Mouse (Mus musculus) forelimb bud, embryonic 11.5 days (tissue): ENCODE data around the gene B3gat3.
"Not testable (repeated sequence)": the region's sequence is repeated elsewhere in the genome, so short reads cannot be mapped to it uniquely, and the experiment has no call there.

Source experiments
- DNase-seq: peaks from one replicate; pipeline ENCODE4 v3.0.0-alpha.2; 2012; ENCODE audit warnings: low read depth, low spot score

Gene B3gat3

DNA sequence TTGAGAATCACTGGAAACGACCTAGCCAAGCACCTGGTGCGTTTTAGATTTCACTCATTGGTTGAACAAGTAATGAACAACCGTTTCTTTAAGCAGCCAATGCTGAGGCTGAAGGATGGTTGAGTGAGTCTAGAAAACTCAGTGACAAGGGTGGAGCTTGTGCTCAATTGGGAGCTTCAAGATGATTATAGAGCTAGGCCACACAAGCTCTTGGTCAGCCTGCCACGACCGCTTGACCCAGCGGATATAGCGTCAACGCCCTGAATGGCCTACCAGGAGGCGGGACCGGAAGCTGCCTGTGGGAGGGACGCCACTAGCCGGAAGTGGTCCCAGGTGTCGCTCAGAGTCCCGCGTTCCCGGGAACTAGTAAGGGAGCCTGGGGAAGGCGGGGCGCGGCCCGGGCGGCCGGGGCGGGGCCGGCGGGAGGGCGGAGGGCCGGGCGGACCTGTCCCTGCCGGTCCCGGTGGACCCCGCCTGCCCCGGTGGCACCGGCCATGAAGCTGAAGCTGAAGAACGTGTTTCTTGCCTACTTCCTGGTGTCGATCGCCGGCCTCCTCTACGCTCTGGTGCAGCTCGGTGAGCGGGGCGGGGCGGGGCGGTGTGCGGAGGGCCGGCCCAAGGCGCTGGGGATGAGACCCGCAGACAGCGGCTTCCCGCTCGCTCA is at the start of gene B3gat3:
B3gat3 (plus strand) TSS at position 302 of the 664 bp plus-strand sequence.
- peak; percentile 89 for DNase-seq

DNA sequence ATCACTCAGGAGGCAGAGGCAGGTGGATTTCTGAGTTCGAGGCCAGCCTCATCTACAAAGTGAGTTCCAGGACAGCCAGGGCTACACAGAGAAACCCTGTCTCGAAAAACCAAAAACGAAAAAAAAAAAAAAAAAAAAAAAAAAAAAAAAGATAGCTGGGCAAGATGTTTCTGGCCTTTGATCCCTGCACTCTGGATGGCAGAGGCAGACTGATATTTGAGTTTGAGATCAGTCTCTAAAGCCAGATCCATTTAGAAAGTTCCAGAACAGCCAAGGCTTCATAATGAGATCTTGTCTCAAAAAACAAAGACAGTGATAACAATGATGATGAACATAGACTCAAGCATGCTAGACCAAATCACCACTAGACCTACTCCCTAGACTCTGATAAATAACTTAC is 49.8 kb upstream of the B3gat3 start:
- DNase-seq, result not testable (repeated sequence)

DNA sequence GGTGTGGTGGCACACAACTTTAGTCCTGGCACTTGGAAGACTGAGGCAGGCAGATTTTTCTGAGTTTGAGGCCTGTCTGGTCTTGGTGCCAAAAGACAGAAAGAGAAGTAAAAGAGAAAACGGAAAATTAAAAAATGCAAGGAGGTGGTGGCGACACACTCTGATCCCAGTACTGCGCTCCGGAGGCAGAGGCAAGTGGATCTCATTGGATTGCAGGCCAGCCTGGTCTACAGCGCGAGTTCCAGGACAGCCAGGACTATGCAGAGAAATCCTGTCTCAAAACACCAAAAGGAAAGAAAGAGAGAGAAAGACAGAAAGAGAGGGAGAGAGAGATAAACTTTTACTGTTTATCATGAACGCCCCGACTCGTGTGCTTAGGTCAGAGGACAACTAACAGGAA is 49.3 kb upstream of the B3gat3 start:
- no peak for DNase-seq

DNA sequence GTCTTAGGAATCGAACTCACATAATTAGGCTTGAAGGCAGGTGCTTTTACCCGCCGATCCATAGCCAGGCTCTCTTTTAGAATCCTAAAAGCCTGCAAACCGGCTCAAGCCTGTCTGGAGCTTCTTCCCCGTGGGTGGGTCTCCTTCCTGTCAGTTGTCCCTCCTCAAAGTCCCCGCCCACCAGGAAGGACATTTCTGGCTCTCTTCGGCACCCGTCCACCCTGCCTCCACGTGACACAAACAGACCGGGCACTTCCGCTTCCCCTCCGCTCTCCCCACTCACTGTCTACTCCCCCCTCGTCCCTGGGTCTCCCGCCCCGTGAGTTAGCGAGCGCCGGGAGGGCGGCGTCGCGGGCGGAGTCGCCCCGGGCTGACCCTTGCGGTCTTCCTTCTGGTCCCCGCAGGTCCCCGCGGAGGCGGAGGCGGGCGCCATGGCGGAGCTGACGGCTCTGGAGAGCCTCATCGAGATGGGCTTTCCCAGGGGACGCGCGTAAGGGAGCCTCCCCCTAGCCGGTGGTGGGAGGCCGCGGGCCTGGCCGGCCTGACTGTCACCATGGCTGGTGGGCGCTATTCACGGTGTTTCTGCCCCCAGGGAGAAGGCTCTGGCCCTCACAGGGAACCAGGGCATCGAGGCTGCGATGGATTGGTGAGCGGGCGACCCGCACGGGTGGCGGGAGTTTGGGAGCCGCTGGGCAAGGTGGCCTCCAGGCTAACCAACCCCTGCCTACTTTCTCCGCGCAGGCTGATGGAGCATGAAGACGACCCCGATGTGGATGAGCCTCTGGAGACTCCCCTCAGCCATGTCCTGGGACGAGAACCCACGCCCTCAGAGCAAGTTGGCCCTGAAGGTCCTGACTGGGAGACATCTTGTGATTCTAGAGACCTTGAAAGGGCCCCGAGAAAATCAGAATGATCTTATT is 48.6 kb upstream of the B3gat3 start, which contains the start of gene Ubxn1:
Ubxn1 (plus strand) TSS at position 230 of the 920 bp plus-strand sequence.
- DNase-seq, result peak; percentile 93

DNA sequence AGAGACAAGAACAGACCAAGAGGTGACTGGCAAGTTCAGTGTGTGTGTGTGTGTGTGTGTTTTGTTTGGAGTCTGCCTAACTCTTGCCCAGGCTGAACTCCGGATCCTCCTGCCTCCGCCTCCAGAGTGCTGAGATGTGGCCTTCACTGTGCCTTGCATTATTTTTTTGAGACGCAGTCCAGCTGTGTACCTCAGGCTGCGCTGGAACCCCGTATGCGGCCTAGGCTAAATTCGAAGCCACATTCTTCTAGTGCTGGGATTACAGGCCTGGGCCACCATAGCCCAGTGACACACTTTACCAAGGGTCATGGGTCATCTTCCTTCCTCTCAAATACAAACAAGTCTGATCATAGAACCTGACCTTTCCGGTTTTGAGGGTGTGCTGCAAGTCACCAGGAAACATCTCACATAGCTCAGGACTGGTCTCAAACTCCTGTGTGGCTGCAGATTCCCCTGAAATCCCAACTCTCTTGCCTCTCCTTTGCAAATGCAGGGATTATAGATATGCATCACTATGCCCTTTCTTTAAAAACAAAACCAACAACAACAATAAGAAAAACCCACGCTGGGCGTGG is 47.8 kb upstream of the B3gat3 start:
- DNase-seq, result no peak

DNA sequence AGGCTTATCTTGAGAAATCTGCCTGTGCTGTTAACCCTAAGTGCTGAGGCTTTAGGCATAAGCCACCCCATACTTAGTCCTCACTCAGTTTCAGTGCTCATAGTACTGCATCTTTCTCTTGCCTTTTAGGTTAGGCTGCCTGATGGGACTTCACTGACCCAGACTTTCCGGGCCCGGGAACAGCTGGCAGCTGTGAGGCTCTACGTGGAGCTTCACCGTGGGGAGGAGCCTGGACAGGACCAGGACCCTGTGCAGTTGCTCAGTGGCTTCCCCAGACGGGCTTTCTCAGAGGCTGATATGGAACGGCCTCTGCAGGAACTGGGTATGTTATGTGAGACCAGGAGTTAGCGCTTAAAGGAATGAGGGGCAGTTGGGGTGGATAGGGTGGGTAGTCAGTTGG is 45.1 kb upstream of the B3gat3 start:
- no peak for DNase-seq

DNA sequence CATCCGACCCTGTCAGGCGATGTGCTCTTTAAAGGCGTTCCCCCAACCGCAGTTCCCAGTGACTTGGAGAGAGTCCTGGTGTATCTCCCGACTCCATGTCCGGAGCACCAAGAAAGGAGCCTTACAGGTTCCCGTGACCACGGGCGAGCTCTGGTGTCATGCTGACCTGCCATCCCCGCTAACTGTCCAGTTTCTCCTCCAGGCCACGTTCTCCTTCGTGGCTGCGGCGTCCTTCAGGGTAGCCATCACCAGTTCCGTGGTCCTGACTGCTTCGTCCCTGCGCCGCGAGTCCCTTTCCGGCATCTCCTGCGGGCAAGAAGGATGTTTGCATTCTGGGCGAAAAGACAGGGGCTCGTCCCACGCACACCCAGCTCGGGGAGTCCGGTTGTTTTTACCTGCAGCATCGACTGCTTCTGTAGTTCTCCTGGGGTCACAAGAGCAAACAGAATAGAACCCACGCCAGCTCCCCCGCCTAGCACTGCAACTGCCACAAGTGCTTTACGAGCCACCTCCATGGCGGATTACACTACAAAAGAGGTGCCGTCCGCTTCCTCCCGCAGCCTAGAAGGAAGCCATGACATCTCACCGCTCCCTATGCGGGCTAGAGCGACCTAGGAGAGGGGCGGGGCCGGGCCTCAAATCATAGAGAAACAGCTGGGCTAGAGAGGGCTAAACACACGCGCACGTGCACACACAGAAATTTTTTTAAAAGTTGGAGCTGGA is 39.7 kb upstream of the B3gat3 start, which contains the start of gene Uqcc3:
Uqcc3 (minus strand) TSS at position 613 of the 723 bp plus-strand sequence.
- peak; percentile 70 for DNase-seq

DNA sequence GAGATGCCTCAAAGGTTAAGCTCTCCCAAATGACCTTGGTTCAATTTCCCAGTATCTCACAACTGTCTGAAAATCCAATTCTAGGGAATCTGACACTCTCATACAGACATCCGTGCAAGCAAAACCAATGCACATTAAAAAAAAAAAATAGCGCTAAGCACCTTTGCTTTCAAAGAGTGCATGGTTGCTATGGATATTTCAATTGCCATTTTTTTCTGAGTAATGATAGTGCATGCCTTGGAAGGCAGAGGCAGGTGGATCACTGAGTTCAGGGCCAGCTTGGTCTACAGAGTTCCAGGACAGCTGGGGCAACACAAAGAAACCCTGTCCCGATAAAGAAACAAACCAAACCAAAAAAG is 39.2 kb upstream of the B3gat3 start:
- no peak for DNase-seq

DNA sequence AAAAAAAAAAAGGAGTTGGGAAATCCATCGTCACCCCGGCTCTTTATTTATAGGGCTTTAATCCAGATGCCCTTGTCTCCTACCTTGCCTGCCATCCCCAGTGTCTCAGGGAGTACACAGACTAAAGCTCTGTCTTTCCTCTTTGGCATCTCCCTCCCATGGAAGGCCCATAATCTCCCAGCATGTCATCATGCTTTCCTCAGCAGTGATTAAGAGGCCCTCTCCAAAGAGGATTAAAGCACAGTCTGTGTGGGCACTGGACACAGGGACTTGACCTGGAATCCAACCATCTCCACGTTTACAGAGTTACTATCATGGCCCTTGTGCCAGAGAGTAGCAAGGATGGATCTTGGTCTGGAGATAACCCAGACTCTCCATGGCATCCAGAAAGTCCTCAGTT is 36.6 kb upstream of the B3gat3 start, which contains the start of the genes Lbhd1 and Gm49403:
Lbhd1 (plus strand) TSS at position 117 of the 400 bp plus-strand sequence.
Gm49403 (plus strand) TSS at position 315 of the 400 bp plus-strand sequence.
- DNase-seq, result no peak

DNA sequence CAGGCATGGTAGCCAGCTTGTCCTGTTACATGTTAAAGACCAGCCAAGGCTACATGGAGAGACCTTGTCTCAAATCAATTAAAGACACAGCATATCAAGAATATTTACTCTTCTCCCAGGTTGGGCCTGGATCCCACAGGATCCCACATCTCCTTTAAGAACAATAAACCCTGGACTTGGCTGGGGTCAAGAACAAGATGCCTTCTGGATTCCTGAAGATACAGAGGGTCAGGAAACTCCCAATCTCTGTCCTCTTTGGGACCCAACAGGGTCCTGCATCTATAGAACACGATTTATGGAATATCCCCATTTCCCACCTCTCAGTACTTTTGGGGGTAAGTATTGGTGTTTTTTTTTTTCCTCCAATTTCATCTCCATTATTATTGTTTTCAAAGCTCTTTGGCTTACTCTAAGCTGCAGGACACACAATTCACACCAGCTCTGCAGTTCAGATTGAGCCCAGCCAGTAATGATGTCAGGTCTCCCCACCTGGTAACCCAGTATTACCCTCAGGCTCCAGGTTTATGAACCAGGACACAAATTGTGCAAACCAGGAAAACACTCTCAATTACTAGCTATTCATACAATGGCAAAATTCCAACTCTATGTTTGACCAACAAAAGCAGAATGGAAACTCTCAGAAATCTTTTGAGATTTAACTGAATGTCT is 33.1 kb upstream of the B3gat3 start:
- no peak for DNase-seq

DNA sequence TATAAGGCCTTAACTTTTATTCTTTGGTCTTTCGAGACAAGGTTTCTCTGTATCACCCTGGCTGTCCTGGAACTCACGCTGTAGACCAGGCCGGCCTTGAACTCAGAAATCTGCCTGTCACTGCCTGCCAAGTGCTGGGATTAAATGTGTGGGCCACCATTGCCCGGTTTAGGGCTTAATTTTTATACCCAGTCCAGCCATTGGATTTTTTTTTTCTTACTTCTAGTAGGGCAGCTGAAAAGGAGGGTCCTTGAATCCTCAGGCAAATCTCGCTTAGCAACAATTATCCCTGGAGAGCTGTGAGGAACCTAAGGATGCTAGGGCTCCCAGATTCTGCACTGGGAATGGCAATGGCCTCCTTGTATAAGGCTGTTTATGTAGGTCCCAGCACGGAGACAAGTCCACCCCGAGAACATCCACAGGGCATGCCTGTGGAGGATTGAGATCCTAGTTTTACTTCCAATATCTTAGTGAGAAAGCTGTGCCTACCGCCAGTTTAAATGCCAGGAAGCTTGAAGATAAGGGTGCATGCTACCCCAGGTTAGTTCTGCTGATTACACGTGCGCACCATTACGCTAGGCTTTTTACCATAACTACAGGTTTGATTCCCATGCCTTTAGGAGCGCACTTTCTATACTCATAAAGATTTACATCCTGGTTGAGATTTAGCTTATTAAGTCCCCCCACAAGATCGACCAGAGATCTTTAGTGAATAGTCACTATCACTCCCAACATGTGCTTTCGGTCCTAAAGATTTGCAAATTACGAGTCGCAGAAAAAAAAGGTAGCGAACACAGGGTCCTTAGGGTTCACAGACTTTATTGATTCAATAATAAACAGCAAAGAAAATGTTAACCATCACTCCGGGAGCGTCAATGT is 32.4 kb upstream of the B3gat3 start:
- no peak for DNase-seq

DNA sequence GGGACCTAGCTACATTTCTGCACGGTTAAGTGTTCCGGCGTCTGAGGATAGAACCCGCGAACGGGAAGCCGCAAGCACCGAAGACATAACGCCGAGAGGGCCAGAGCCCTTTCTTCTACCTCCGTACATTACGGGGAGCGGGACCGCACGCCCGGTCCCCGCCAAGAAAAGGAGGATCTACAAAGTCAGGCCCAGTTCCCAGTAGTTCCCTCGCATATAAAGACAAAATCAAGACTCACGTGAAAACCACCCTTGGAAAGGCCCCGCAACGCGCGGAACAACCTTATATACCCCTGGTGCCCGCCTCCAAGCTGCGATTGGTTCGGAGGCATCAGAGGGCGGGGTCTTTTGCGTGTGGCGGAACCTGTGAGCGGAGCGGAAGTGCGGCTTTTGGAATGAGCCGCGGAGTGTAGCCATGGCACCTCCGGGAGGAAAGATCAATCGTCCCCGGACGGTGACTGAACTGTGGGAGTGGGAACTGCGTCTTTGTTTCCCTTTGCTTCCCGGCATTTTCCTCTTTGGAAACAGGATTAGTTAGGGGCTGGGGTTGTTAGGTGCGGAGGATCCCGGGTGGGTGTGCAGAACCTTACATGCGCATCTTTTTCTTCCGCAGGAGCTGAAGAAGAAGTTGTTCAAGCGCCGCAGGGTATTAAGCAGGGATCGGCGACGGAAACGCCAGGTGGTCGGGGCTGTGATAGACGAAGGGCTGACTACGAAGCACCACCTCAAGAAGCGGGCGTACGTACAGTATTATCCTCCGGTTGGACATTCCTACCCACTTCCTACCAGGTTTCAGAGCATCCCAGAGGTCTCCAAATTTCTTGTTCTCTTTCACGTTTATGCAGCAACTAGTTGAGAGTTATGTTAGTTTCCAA is 31.4 kb upstream of the B3gat3 start, which contains the start of the genes 1810009A15Rik and Gm49416:
1810009A15Rik (plus strand) TSS at position 343 of the 875 bp plus-strand sequence.
Gm49416 (plus strand) TSS at position 416 of the 875 bp plus-strand sequence.
- DNase-seq, result peak; percentile 97

DNA sequence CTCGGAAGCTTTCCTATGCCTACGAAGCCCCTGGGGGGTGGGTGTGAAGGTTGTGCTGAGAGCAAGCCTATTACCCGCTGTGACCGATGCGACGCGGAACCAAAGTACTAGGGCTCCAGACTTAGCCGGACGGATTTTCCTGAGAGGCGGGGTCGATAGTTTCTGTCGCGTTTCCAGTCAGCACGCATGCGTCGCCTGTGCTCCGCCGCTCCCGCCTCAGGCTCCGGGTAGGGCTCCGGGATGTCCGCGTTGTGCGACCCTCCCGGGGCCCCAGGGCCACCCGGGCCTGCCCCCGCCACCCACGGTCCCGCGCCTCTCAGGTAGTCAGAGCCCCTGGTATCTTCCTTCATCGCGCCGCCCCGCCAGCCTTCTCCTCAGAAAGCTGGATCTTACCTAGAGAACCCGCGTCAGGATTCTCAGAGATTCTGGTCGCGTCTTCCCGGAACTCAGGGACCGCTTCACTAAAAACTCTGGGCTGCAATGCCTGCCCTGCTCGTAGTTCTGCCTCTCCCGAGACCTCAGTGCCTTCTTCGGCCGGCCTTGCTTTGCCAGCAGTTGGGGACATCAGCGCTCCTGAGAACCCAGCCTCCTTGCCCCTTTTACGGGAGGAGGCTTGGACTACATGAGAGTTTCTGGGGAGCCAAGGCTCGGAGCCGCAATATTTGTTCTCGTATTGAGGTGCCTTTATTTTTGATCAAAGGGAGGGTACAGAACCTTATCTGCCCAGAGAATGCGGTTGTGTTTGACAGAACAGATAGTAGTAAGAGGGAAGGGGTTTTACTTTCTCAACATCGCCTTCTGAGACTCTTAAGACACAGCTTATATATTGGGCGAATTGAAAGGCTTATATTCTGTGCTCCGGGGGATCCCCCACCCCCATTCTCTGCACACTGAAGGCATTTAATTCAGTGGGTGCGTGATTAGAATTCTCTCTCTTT is 27.1 kb upstream of the B3gat3 start, which contains the start of gene Ints5:
Ints5 (plus strand) TSS at position 177 of the 938 bp plus-strand sequence.
- DNase-seq, result peak; percentile 83

DNA sequence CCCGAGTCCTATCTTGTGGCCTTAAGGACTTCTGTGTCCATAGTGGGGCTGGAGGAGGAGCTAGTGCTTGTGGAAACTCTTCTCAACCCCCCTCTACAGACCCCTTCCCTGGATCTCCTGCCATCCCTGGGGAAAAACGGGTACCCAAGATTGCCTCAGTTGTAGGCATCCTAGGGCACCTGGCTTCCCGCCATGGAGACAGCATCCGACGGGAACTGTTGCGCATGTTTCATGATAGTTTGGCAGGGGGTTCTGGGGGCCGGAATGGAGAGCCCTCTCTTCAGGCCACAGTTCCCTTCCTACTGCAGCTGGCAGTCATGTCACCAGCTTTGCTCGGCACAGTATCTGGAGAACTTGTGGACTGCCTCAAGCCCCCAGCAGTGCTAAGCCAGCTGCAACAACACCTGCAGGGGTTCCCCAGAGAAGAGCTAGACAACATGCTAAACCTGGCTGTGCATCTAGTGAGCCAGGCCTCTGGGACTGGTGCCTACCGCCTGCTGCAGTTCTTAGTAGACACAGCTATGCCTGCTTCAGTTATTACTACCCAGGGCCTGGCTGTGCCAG is 24.7 kb upstream of the B3gat3 start:
- DNase-seq, result no peak

DNA sequence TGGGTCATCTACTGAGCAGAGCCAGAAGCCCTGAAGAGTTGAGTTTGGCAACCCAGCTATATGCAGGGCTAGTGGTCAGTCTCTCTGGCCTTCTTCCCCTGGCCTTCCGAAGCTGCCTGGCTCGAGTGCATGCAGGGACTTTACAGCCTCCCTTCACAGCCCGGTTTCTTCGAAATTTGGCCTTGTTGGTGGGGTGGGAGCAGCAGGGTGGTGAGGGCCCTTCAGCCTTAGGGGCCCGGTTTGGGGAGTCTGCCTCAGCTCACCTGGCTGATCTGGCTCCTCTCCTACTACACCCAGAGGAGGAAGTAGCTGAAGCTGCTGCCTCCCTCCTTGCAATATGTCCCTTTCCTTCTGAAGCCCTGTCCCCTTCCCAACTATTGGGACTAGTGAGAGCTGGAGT is 23.9 kb upstream of the B3gat3 start:
- not testable (repeated sequence) for DNase-seq

DNA sequence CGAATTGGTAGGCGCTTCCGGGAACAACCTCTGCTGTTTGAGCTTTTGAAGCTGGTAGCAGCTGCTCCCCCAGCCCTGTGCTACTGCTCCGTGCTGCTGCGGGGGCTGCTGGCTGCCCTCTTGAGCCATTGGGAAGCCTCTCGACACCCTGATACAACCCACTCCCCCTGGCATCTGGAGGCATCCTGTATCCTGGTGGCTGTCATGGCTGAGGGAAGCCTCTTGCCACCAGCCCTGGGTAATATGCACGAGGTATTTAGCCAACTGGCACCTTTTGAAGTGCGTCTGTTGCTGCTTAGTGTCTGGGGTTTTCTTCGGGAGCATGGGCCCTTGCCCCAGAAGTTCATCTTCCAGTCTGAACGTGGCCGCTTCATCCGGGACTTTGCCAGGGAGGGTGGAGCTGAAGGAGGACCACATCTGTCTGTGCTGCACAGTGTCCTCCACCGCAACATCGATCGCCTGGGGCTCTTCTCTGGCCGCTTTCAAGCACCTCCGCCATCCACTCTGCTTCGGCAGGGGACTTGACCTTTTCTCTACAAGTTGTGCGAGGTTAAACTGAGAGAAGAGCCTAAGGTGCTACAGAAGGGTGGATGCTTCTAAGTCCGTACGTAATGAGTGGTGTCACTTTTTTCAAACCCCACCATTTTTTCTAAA is 22.8 kb upstream of the B3gat3 start:
- not testable (repeated sequence) for DNase-seq
